Mouse (Mus musculus) natural killer cell, adult 2 months (primary cell): ENCODE results near the gene Bnipl.
"Not testable (repeated sequence)": the region's sequence is repeated elsewhere in the genome, so short reads cannot be mapped to it uniquely, and the experiment has no call there.

Source experiments
- DNase-seq, 2 experiments: peaks; one replicate each; pipeline ENCODE4 v3.0.0; 2022; ENCODE audit warnings: low spot score in 2 of 2

Gene Bnipl

GRCm38 (mm10) chr3:95212889-95213608 lies 37.9 kb downstream of the Bnipl start:
- not testable (repeated sequence) for DNase-seq

- DNase-seq = no peak
Observed at GRCm38 (mm10) chr3:95210585-95210984, 40.4 kb downstream of the Bnipl start.

GRCm38 (mm10) chr3:95208286-95208685 lies 42.7 kb downstream of the Bnipl start:
- no peak for DNase-seq

- no peak for DNase-seq
Observed at GRCm38 (mm10) chr3:95203880-95204279, 47.1 kb downstream of the Bnipl start.

GRCm38 (mm10) chr3:95200562-95200961 lies 50.4 kb downstream of the Bnipl start:
- DNase-seq = no peak

GRCm38 (mm10) chr3:95200132-95200531 lies 50.9 kb downstream of the Bnipl start:
- DNase-seq = no peak

GRCm38 (mm10) chr3:95199101-95199500 lies 51.9 kb downstream of the Bnipl start:
- no peak for DNase-seq

- no peak for DNase-seq
Observed at GRCm38 (mm10) chr3:95195772-95196171, 55.2 kb downstream of the Bnipl start.

- no peak for DNase-seq
Observed at GRCm38 (mm10) chr3:95194721-95195135, 56.3 kb downstream of the Bnipl start.
